Mouse (Mus musculus): ENCODE results near the gene Arl9.

GRCm38 (mm10) chr5:77052616-77053015 lies 48.8 kb downstream of the Arl9 start:
- no peak for TF ChIP-seq ZMIZ1 (IDR thresholded peaks at IDR 0.05; ENCODE audit: low read depth, low read length)
- no peak for TF ChIP-seq POLR2A (IDR thresholded peaks at IDR 0.05; ENCODE audit: control insufficient read depth in 1 of 2, insufficient read depth in 1 of 2, low read depth in 1 of 2, low read length in 2 of 2, poor library complexity in 1 of 2)
- no peak for TF ChIP-seq RAD21 (IDR thresholded peaks at IDR 0.05; ENCODE audit: low read depth, low read length)
- TF ChIP-seq UBTF (IDR thresholded peaks at IDR 0.05; ENCODE audit: borderline replicate concordance, insufficient read depth, low read depth, low read length), result no peak
- TF ChIP-seq CTCF (IDR thresholded peaks at IDR 0.05 in 2 of 3, conservative IDR thresholded peaks at IDR 0.05 in 1 of 3; ENCODE audit: control insufficient read depth in 1 of 3, insufficient read depth in 1 of 3, low read depth in 2 of 3, low read length in 3 of 3, poor library complexity in 1 of 3, severe bottlenecking in 1 of 3), result no peak
- no peak for TF ChIP-seq TCF12 (IDR thresholded peaks at IDR 0.05; ENCODE audit: low read depth, low read length)
- no peak for TF ChIP-seq ETS1 (IDR thresholded peaks at IDR 0.05; ENCODE audit: low read depth, low read length)
- TF ChIP-seq MEF2A (IDR thresholded peaks at IDR 0.05; ENCODE audit: extremely low read depth, insufficient replicate concordance, low read depth, low read length, poor library complexity, severe bottlenecking), result no peak
- TF ChIP-seq HCFC1 (IDR thresholded peaks at IDR 0.05; ENCODE audit: low read depth, low read length), result no peak
- no peak for TF ChIP-seq ZNF384 (IDR thresholded peaks at IDR 0.05; ENCODE audit: low read depth, low read length)
- TF ChIP-seq GABPA (IDR thresholded peaks at IDR 0.05; ENCODE audit: low read depth, low read length), result no peak
